Mouse (Mus musculus): ENCODE measurements around the gene Gm9844. TPM values are rescaled to one million over a fixed set of nuclear protein-coding genes. Genes with fewer than 3 reads are reported as not detected.
"Not testable (repeated sequence)": the region's sequence is repeated elsewhere in the genome, so short reads cannot be mapped to it uniquely, and the experiment has no call there.

Gm9844 gene
- polyA plus RNA-seq, 1 experiment from 2014 or later = 53.5 TPM

GRCm38 (mm10) chr7:24845181-24845580, 16.8 kb upstream of the Gm9844 start:
- no peaks in the 10 kb centered on the region for H3K4me1 ChIP-seq (ENCODE audit: control insufficient read depth, insufficient read depth, low read depth, low read length)
- H3K36me3 ChIP-seq (ENCODE audit: control insufficient read depth, insufficient read depth, low read length) = no peaks in the 10 kb centered on the region
- no peaks in the 10 kb centered on the region for H3K27me3 ChIP-seq (replicated peaks; ENCODE audit: control insufficient read depth, insufficient read depth, low read length)
- no peaks in the 10 kb centered on the region for H3K9me3 ChIP-seq (ENCODE audit: control insufficient read depth, low read length)
- no peak overlapping the region for H3K4me3 ChIP-seq (ENCODE audit: low read length)
- no peak for ATAC-seq
- no peak overlapping the region for H3K4me2 ChIP-seq (ENCODE audit: low read length)
- no peak overlapping the region for H3K9ac ChIP-seq (ENCODE audit: low read depth, low read length)
- WGBS = 88% methylated on average over 9 of the region's 9 CpGs
- H3K27ac ChIP-seq (ENCODE audit: low read depth, low read length) = no peak overlapping the region

DNA sequence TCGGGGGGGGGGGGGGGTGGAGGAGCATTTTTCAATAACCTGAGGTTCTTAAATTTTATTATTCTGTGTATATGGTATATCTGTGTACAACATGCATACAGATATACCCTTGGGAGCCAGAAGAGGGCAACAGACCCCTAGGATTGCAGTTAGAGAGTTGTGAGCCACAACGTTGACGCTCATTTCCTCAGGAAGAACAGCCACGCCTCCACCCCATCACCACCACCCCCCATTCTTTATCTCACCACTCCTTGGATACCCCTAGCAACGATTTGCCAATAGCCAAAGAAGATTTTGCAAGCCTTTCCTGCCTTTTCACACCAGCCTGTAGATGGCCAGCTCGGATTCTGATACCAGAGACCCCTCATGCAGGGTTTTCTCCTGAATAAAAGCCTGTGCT, 16.3 kb upstream of the Gm9844 start:
- Histone ChIP-seq H3K9ac (ENCODE audit: low read depth, low read length) (no peak overlapping the region), H3K4me2 (ENCODE audit: low read length) (no peak overlapping the region), H3K4me3 (ENCODE audit: low read length) (no peak overlapping the region), H3K4me1 (ENCODE audit: control insufficient read depth, insufficient read depth, low read depth, low read length) (no peaks in the 10 kb centered on the region), H3K27ac (ENCODE audit: low read depth, low read length) (no peak overlapping the region), H3K9me3 (ENCODE audit: control insufficient read depth, low read length) (no peaks in the 10 kb centered on the region), H3K27me3 (replicated peaks; ENCODE audit: control insufficient read depth, insufficient read depth, low read length) (no peaks in the 10 kb centered on the region), H3K36me3 (ENCODE audit: control insufficient read depth, insufficient read depth, low read length) (no peaks in the 10 kb centered on the region)
- 3% methylated on average over 6 of the region's 6 CpGs for WGBS
- no peak for ATAC-seq

- WGBS = 43% methylated on average over 2 of the region's 2 CpGs
- H3K4me3 ChIP-seq (ENCODE audit: low read length); H3K9me3 ChIP-seq (ENCODE audit: control insufficient read depth, low read length); H3K27ac ChIP-seq (ENCODE audit: low read depth, low read length); H3K4me2 ChIP-seq (ENCODE audit: low read length); H3K36me3 ChIP-seq (ENCODE audit: control insufficient read depth, insufficient read depth, low read length); H3K9ac ChIP-seq (ENCODE audit: low read depth, low read length); H3K4me1 ChIP-seq (ENCODE audit: control insufficient read depth, insufficient read depth, low read depth, low read length); ATAC-seq; H3K27me3 ChIP-seq (replicated peaks; ENCODE audit: control insufficient read depth, insufficient read depth, low read length): not testable (repeated sequence)
Observed at GRCm38 (mm10) chr7:24846576-24846975, 15.4 kb upstream of the Gm9844 start.

GRCm38 (mm10) chr7:24850162-24850561, 11.9 kb upstream of the Gm9844 start:
- H3K4me3 ChIP-seq (ENCODE audit: low read length) = no peak overlapping the region
- ATAC-seq = no peak
- 15% methylated on average over 5 of the region's 5 CpGs for WGBS
- no peaks in the 10 kb centered on the region for H3K9me3 ChIP-seq (ENCODE audit: control insufficient read depth, low read length)
- no peak overlapping the region for H3K9ac ChIP-seq (ENCODE audit: low read depth, low read length)
- no peaks in the 10 kb centered on the region for H3K4me1 ChIP-seq (ENCODE audit: control insufficient read depth, insufficient read depth, low read depth, low read length)
- no peaks in the 10 kb centered on the region for H3K27me3 ChIP-seq (replicated peaks; ENCODE audit: control insufficient read depth, insufficient read depth, low read length)
- H3K4me2 ChIP-seq (ENCODE audit: low read length) = no peak overlapping the region
- H3K36me3 ChIP-seq (ENCODE audit: control insufficient read depth, insufficient read depth, low read length) = no peaks in the 10 kb centered on the region
- no peak overlapping the region for H3K27ac ChIP-seq (ENCODE audit: low read depth, low read length)

DNA sequence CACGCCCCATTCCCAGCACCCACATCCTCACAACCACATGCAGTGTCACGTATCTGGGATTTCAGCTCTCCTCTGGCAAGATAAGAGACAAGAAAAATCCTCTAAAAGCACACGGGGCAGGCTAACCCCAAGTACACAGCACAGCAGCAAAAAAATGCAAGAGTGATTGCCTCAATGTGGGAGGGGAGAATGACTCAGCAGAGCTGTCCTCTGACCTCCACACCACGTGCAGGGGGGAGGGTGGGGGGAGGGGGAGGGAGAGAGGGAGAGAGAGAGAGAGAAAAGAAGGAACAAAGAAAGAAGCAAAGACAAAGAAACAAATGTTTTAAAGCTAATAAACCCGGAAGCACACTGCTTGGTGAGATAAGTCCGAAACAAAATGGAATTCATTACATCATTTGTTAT, 11.1 kb upstream of the Gm9844 start:
- 39% methylated on average over 6 of the region's 6 CpGs for WGBS
- no peak overlapping the region for H3K27ac ChIP-seq (ENCODE audit: low read depth, low read length)
- H3K4me1 ChIP-seq (ENCODE audit: control insufficient read depth, insufficient read depth, low read depth, low read length) = no peaks in the 10 kb centered on the region
- H3K9me3 ChIP-seq (ENCODE audit: control insufficient read depth, low read length) = no peaks in the 10 kb centered on the region
- ATAC-seq = no peak
- H3K9ac ChIP-seq (ENCODE audit: low read depth, low read length) = no peak overlapping the region
- no peak overlapping the region for H3K4me2 ChIP-seq (ENCODE audit: low read length)
- no peaks in the 10 kb centered on the region for H3K27me3 ChIP-seq (replicated peaks; ENCODE audit: control insufficient read depth, insufficient read depth, low read length)
- H3K4me3 ChIP-seq (ENCODE audit: low read length) = no peak overlapping the region
- H3K36me3 ChIP-seq (ENCODE audit: control insufficient read depth, insufficient read depth, low read length) = no peaks in the 10 kb centered on the region

DNA sequence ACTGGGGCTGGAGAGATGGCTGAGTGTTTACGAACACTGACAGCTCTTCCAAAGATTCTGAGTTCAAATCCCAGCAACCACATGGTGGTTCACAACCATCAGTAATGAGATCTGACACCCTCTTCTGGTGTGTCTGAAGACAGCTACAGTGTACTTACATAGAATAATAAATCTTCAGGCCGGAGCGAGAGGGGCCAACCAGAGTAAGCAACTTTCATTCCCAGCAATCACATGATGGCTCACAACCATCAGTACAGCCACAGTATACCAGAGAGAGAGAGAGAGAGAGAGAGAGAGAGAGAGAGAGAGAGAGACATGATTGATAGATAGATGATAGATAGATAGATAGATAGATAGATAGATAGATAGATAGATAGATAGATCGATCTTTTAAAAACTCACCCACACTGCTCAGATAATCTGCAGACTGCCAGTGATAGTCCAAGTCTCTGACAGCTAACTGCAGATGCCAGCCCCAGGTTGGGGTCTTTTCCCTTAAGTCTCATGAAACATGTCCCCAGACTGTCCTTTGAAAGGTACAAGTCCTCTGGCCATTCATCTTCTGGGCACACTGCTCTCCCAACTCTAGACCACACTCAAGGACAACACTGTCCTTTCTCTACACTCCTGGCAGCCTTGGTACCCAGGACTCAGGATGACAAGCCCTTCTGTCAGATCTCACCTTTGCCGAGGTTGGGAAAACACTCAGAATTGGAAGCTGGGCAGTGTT, 10.3 kb upstream of the Gm9844 start:
- Histone ChIP-seq H3K4me2 (ENCODE audit: low read length) (no peak overlapping the region), H3K36me3 (ENCODE audit: control insufficient read depth, insufficient read depth, low read length) (no peaks in the 10 kb centered on the region), H3K4me1 (ENCODE audit: control insufficient read depth, insufficient read depth, low read depth, low read length) (no peaks in the 10 kb centered on the region), H3K9me3 (ENCODE audit: control insufficient read depth, low read length) (no peaks in the 10 kb centered on the region), H3K9ac (ENCODE audit: low read depth, low read length) (no peak overlapping the region), H3K27me3 (replicated peaks; ENCODE audit: control insufficient read depth, insufficient read depth, low read length) (no peaks in the 10 kb centered on the region), H3K4me3 (ENCODE audit: low read length) (no peak overlapping the region), H3K27ac (ENCODE audit: low read depth, low read length) (no peak overlapping the region)
- WGBS = 81% methylated on average over 5 of the region's 5 CpGs
- ATAC-seq = no peak

GRCm38 (mm10) chr7:24852557-24853232, 9.3 kb upstream of the Gm9844 start:
- Histone ChIP-seq H3K9me3 (ENCODE audit: control insufficient read depth, low read length) (no peaks in the 10 kb centered on the region), H3K4me3 (ENCODE audit: low read length) (no peak overlapping the region), H3K36me3 (ENCODE audit: control insufficient read depth, insufficient read depth, low read length) (no peaks in the 10 kb centered on the region), H3K9ac (ENCODE audit: low read depth, low read length) (no peak overlapping the region), H3K27me3 (replicated peaks; ENCODE audit: control insufficient read depth, insufficient read depth, low read length) (no peaks in the 10 kb centered on the region), H3K4me2 (ENCODE audit: low read length) (no peak overlapping the region), H3K27ac (ENCODE audit: low read depth, low read length) (no peak overlapping the region), H3K4me1 (ENCODE audit: control insufficient read depth, insufficient read depth, low read depth, low read length) (no peaks in the 10 kb centered on the region)
- WGBS = 75% methylated on average over 8 of the region's 8 CpGs
- ATAC-seq = no peak

GRCm38 (mm10) chr7:24853233-24853563, 8.8 kb upstream of the Gm9844 start:
- Histone ChIP-seq H3K36me3 (ENCODE audit: control insufficient read depth, insufficient read depth, low read length) (no peaks in the 10 kb centered on the region), H3K4me2 (ENCODE audit: low read length) (no peak overlapping the region), H3K4me1 (ENCODE audit: control insufficient read depth, insufficient read depth, low read depth, low read length) (no peaks in the 10 kb centered on the region), H3K27ac (ENCODE audit: low read depth, low read length) (no peak overlapping the region), H3K9ac (ENCODE audit: low read depth, low read length) (no peak overlapping the region), H3K27me3 (replicated peaks; ENCODE audit: control insufficient read depth, insufficient read depth, low read length) (no peaks in the 10 kb centered on the region), H3K9me3 (ENCODE audit: control insufficient read depth, low read length) (no peaks in the 10 kb centered on the region), H3K4me3 (ENCODE audit: low read length) (no peak overlapping the region)
- ATAC-seq = no peak

DNA sequence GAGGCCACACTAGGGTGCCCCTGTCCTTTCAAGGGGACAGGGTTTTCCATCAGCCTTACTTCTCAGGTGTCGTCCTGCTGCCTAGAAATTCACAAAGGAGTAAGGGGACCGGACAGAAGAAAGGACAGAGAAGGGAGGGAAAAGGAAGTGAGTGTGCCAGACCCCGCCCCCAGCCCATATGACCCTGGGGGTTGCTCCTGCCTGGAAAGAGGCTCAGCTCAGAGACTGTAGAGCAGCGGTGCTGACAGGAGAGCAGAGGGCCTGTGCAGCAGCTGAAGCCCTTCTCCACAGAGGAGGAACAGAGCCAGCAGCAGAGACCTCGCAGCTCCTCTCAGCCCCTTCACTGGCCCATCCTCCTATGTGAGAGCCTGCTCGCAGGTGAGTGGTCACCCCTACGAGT, 8.3 kb upstream of the Gm9844 start:
- Histone ChIP-seq H3K27me3 (replicated peaks; ENCODE audit: control insufficient read depth, insufficient read depth, low read length) (no peaks in the 10 kb centered on the region), H3K36me3 (ENCODE audit: control insufficient read depth, insufficient read depth, low read length) (no peaks in the 10 kb centered on the region), H3K4me2 (ENCODE audit: low read length) (no peak overlapping the region), H3K9me3 (ENCODE audit: control insufficient read depth, low read length) (no peaks in the 10 kb centered on the region), H3K4me1 (ENCODE audit: control insufficient read depth, insufficient read depth, low read depth, low read length) (no peaks in the 10 kb centered on the region), H3K9ac (ENCODE audit: low read depth, low read length) (no peak overlapping the region), H3K4me3 (ENCODE audit: low read length) (no peak overlapping the region), H3K27ac (ENCODE audit: low read depth, low read length) (no peak overlapping the region)
- 40% methylated on average over 7 of the region's 7 CpGs for WGBS
- ATAC-seq = no peak
